Comparison of ENCODE assay signal across 22 mouse cellular contexts in genomic region chrX:100688033-100688370, GRCm38 (mm10). TPM values are rescaled to one million over a fixed set of nuclear protein-coding genes. Genes with fewer than 3 reads are reported as not detected.
DNase-seq lines count a peak whose midpoint lies in the region; ATAC-seq and TF ChIP-seq lines count a peak whose summit lies in the region.
"Had no signal": no experiment of that assay in that cellular context is flagged by ENCODE, and none has a peak within 500 bp of the region (broad histone marks: within the 10 kb centered on the region; RNA-seq: fewer than 3 reads in every experiment).

No protein-coding gene starts in this region.

- no peak for TF ChIP-seq CTCF in lung, postnatal 0 days (IDR thresholded peaks at IDR 0.05)
- TF ChIP-seq CTCF in lung, adult 2 months (IDR thresholded peaks at IDR 0.05; ENCODE audit: insufficient read depth, low read length): no peak
- no peak for TF ChIP-seq CTCF in stomach, postnatal 0 days (IDR thresholded peaks at IDR 0.05; ENCODE audit: low read depth)
- TF ChIP-seq CTCF in intestine, postnatal 0 days (IDR thresholded peaks at IDR 0.05; ENCODE audit: low read depth): no peak

- H3K9ac ChIP-seq in kidney, embryonic 16.5 days (replicated peaks; ENCODE audit: low read length): no peak overlapping the region
- no peak overlapping the region for H3K9ac ChIP-seq in lung, postnatal 0 days (replicated peaks; ENCODE audit: low read depth)
- H3K9ac ChIP-seq in stomach, postnatal 0 days (ENCODE audit: low read length): no peak overlapping the region
- no peak overlapping the region for H3K9ac ChIP-seq in intestine, postnatal 0 days (ENCODE audit: low read depth, low read length)
- H3K9ac ChIP-seq: forebrain, embryonic 12.5 days; forebrain, embryonic 15.5 days; heart, embryonic 12.5 days; heart, embryonic 15.5 days; hindbrain, embryonic 13.5 days had no signal

- TF ChIP-seq POLR2A in lung, adult 2 months (IDR thresholded peaks at IDR 0.05; ENCODE audit: borderline replicate concordance, extremely low read depth, low read depth, low read length): no peak

- intact Hi-C loops in left cerebral cortex, postnatal 10 days (cut with DNase I): no loop called here

- H3K27ac ChIP-seq in kidney, embryonic 16.5 days (ENCODE audit: low read length): no peak overlapping the region
- peak overlapping the region; percentile 62 for H3K27ac ChIP-seq in lung, postnatal 0 days (ENCODE audit: low read length)
- peak overlapping the region; percentile 40; the same call in 1 of the 2 replicates for H3K27ac ChIP-seq in stomach, postnatal 0 days (replicated peaks)
- no peak overlapping the region for H3K27ac ChIP-seq in intestine, postnatal 0 days (ENCODE audit: low read depth, low read length)
- H3K27ac ChIP-seq: forebrain, embryonic 12.5 days; forebrain, embryonic 15.5 days; heart, embryonic 15.5 days; hindbrain, embryonic 10.5 days; hindbrain, embryonic 13.5 days had no signal

- no peaks in the 10 kb centered on the region for H3K4me1 ChIP-seq in kidney, embryonic 16.5 days (ENCODE audit: insufficient read depth, low read length)
- H3K4me1 ChIP-seq in lung, postnatal 0 days (ENCODE audit: insufficient read depth, low read depth, low read length): no peaks in the 10 kb centered on the region
- H3K4me1 ChIP-seq in lung, adult 2 months (ENCODE audit: control insufficient read depth, insufficient read depth, low read length): no peaks in the 10 kb centered on the region
- H3K4me1 ChIP-seq in stomach, postnatal 0 days (replicated peaks; ENCODE audit: control insufficient read depth, insufficient read depth): no peaks in the 10 kb centered on the region
- H3K4me1 ChIP-seq in intestine, postnatal 0 days (replicated peaks; ENCODE audit: control insufficient read depth, insufficient read depth, low read length): no peaks in the 10 kb centered on the region
- H3K4me1 ChIP-seq: forebrain, embryonic 12.5 days; forebrain, embryonic 15.5 days; heart, embryonic 12.5 days; hindbrain, embryonic 10.5 days; hindbrain, embryonic 13.5 days had no signal

- peak; percentile 23; the same call in 1 of the 2 replicates for ATAC-seq in kidney, embryonic 16.5 days (ENCODE audit: low FRiP score, low TSS enrichment)
- peak; percentile 18; the same call in 1 of the 2 replicates for ATAC-seq in lung, postnatal 0 days
- no peak for ATAC-seq in stomach, postnatal 0 days (ENCODE audit: low FRiP score, low TSS enrichment)
- no peak for ATAC-seq in intestine, postnatal 0 days
- ATAC-seq: forebrain, embryonic 15.5 days; hindbrain, embryonic 16.5 days had no signal

- no peaks in the 10 kb centered on the region for H3K9me3 ChIP-seq in kidney, embryonic 16.5 days (ENCODE audit: low read length)
- H3K9me3 ChIP-seq in lung, postnatal 0 days (ENCODE audit: low read length): no peaks in the 10 kb centered on the region
- H3K9me3 ChIP-seq in stomach, postnatal 0 days (ENCODE audit: control insufficient read depth, low read length): no peaks in the 10 kb centered on the region
- no peaks in the 10 kb centered on the region for H3K9me3 ChIP-seq in intestine, postnatal 0 days (ENCODE audit: control insufficient read depth)
- H3K9me3 ChIP-seq: forebrain, embryonic 12.5 days; forebrain, embryonic 15.5 days; heart, embryonic 12.5 days; heart, embryonic 15.5 days; hindbrain, embryonic 10.5 days; hindbrain, embryonic 13.5 days had no signal

- TF ChIP-seq EP300 in lung, postnatal 0 days (IDR thresholded peaks at IDR 0.05): no peak; the same call in 1 of the 2 replicates
- TF ChIP-seq EP300 in stomach, postnatal 0 days (optimal IDR thresholded peaks at IDR 0.05): no peak

- H3K27me3 ChIP-seq in kidney, embryonic 16.5 days (ENCODE audit: insufficient read depth, low read length): peaks cover 8% of the 10 kb centered on the region; the same call in 1 of the 2 replicates
- no peaks in the 10 kb centered on the region for H3K27me3 ChIP-seq in lung, postnatal 0 days (replicated peaks; ENCODE audit: insufficient read depth, low read length)
- no peaks in the 10 kb centered on the region for H3K27me3 ChIP-seq in stomach, postnatal 0 days (ENCODE audit: control insufficient read depth, insufficient read depth, low read length)
- no peaks in the 10 kb centered on the region for H3K27me3 ChIP-seq in intestine, postnatal 0 days (replicated peaks; ENCODE audit: control insufficient read depth, insufficient read depth, low read length)
- H3K27me3 ChIP-seq: forebrain, embryonic 15.5 days; heart, embryonic 15.5 days had no signal

- 0 out of 2 replicates have a peak, but pooled peaks cover 7% of the 10 kb centered on the region for H3K36me3 ChIP-seq in kidney, embryonic 16.5 days (ENCODE audit: insufficient read depth, low read length)
- no peaks in the 10 kb centered on the region for H3K36me3 ChIP-seq in lung, postnatal 0 days (ENCODE audit: insufficient read depth, low read length)
- H3K36me3 ChIP-seq in stomach, postnatal 0 days (ENCODE audit: control insufficient read depth, insufficient read depth, low read length): no peaks in the 10 kb centered on the region
- no peaks in the 10 kb centered on the region; the same call in 1 of the 2 replicates for H3K36me3 ChIP-seq in intestine, postnatal 0 days (ENCODE audit: control insufficient read depth, insufficient read depth)
- H3K36me3 ChIP-seq: forebrain, embryonic 15.5 days; heart, embryonic 15.5 days; hindbrain, embryonic 13.5 days had no signal

- DNase-seq in kidney, adult 8-10 months: no peak
- DNase-seq in lung, postnatal 0 days (ENCODE audit: low spot score): peak; percentile 58
- DNase-seq in lung, adult 2 months: no peak
- DNase-seq in fibroblast of lung, adult 2 months (ENCODE audit: low read depth): peak; percentile 4
- no peak for DNase-seq in stomach, postnatal 0 days (ENCODE audit: low spot score)
- no peak for DNase-seq in left cerebral cortex, postnatal 10 days (ENCODE audit: extremely low spot score in 1 of 2, low spot score in 2 of 2)
- DNase-seq: cerebellum, adult 18-20 months; cerebellum, adult 9-10 months; cerebellum, postnatal 14 days; gastrocnemius, postnatal 25 days; heart, adult 18-20 months; heart, postnatal 36 days had no signal

- 61% methylated on average over 5 of the region's 5 CpGs for WGBS in kidney, embryonic 16.5 days
- WGBS in lung, postnatal 0 days: 49% methylated on average over 5 of the region's 5 CpGs
- WGBS in lung, adult 2 months: 72% methylated on average over 5 of the region's 5 CpGs
- whole genome bisulfite sequencing in stomach, postnatal 0 days: 62% methylated on average over 5 of the region's 5 CpGs
- WGBS in intestine, postnatal 0 days: 77% methylated on average over 5 of the region's 5 CpGs

- H3K4me3 ChIP-seq in kidney, embryonic 16.5 days (ENCODE audit: low read length): no peak overlapping the region
- H3K4me3 ChIP-seq in lung, postnatal 0 days (ENCODE audit: low read depth, low read length): no peak overlapping the region
- no peak overlapping the region for H3K4me3 ChIP-seq in lung, adult 2 months (replicated peaks; ENCODE audit: extremely low read depth, low read depth, low read length)
- H3K4me3 ChIP-seq in stomach, postnatal 0 days (ENCODE audit: low read depth, low read length): no peak overlapping the region
- no peak overlapping the region for H3K4me3 ChIP-seq in intestine, postnatal 0 days (ENCODE audit: low read depth, low read length)
- H3K4me3 ChIP-seq: forebrain, embryonic 12.5 days; forebrain, embryonic 15.5 days; heart, embryonic 12.5 days; heart, embryonic 15.5 days; hindbrain, embryonic 10.5 days; hindbrain, embryonic 13.5 days had no signal

- H3K4me2 ChIP-seq in kidney, embryonic 16.5 days (replicated peaks; ENCODE audit: low read depth, low read length): no peak overlapping the region
- no peak overlapping the region for H3K4me2 ChIP-seq in lung, postnatal 0 days (replicated peaks; ENCODE audit: low read depth, low read length)
- H3K4me2 ChIP-seq in stomach, postnatal 0 days (replicated peaks; ENCODE audit: low read depth): no peak overlapping the region
- no peak overlapping the region for H3K4me2 ChIP-seq in intestine, postnatal 0 days (replicated peaks; ENCODE audit: low read depth)
- H3K4me2 ChIP-seq: forebrain, embryonic 12.5 days; forebrain, embryonic 15.5 days; heart, embryonic 12.5 days; heart, embryonic 15.5 days; hindbrain, embryonic 13.5 days had no signal

RNA-seq across cellular contexts. Expression of gene Gdpd2, which starts 41.7 kb away (rescaled TPM):
- 2.0 and 2.3 TPM in 2 replicates for polyA plus RNA-seq in kidney, embryonic 16.5 days (2015; fragmentation: Nextera tagmentation; extraction: Ambion mirVana)
- polyA plus RNA-seq in lung, postnatal 0 days (2015; fragmentation: Nextera tagmentation; extraction: Ambion mirVana): 23.2 and 42.0 TPM in 2 replicates
- polyA plus RNA-seq in lung, adult 2 months (2012; rRNA removed): 14.2 and 19.5 TPM in 2 replicates
- polyA plus RNA-seq in stomach, postnatal 0 days (2015; fragmentation: Nextera tagmentation; extraction: Ambion mirVana): 21.4 and 28.1 TPM in 2 replicates
- total RNA-seq in left cerebral cortex, postnatal 10 days (2021): 10 to 100 TPM; 12.4 to 13.3 TPM
- polyA plus RNA-seq in intestine, postnatal 0 days (2015; fragmentation: Nextera tagmentation; extraction: Ambion mirVana): 7.2 and 7.7 TPM in 2 replicates
- total RNA-seq: gastrocnemius, adult 8-10 months; gastrocnemius, postnatal 25 days; heart, postnatal 36 days had no signal

Comparison
In these comparisons a context has a peak if more than half of its experiments do, and no peak if none do; other contexts are left out.
1. DNase-seq: peak in lung, postnatal 0 days (single experiment) and fibroblast of lung, adult 2 months (single experiment); none in kidney, adult 8-10 months (0 of 2), lung, adult 2 months (single experiment), stomach, postnatal 0 days (single experiment) and left cerebral cortex, postnatal 10 days (0 of 2).
2. ATAC-seq: peak in kidney, embryonic 16.5 days (single experiment) and lung, postnatal 0 days (single experiment); none in stomach, postnatal 0 days (single experiment) and intestine, postnatal 0 days (single experiment).
3. H3K27ac ChIP-seq: peak in lung, postnatal 0 days (single experiment) and stomach, postnatal 0 days (single experiment); none in kidney, embryonic 16.5 days (single experiment) and intestine, postnatal 0 days (single experiment).